Mouse (Mus musculus) left cerebral cortex, adult 11 months (tissue): Measurements from ENCODE around the gene Ace2.

ENCODE experiments used
- DNase-seq: peaks from one replicate; pipeline ENCODE4 v3.0.0; 2022; ENCODE audit warnings: low spot score

Gene Ace2

GRCm38 (mm10) chrX:164139032-164139431 is at the start of gene Ace2:
Gene Ace2 (plus strand): TSS chrX:164139332.
- no peak for DNase-seq

- no peak for DNase-seq
Measured at GRCm38 (mm10) chrX:164089916-164090315, 49.2 kb upstream of the Ace2 start.

DNA sequence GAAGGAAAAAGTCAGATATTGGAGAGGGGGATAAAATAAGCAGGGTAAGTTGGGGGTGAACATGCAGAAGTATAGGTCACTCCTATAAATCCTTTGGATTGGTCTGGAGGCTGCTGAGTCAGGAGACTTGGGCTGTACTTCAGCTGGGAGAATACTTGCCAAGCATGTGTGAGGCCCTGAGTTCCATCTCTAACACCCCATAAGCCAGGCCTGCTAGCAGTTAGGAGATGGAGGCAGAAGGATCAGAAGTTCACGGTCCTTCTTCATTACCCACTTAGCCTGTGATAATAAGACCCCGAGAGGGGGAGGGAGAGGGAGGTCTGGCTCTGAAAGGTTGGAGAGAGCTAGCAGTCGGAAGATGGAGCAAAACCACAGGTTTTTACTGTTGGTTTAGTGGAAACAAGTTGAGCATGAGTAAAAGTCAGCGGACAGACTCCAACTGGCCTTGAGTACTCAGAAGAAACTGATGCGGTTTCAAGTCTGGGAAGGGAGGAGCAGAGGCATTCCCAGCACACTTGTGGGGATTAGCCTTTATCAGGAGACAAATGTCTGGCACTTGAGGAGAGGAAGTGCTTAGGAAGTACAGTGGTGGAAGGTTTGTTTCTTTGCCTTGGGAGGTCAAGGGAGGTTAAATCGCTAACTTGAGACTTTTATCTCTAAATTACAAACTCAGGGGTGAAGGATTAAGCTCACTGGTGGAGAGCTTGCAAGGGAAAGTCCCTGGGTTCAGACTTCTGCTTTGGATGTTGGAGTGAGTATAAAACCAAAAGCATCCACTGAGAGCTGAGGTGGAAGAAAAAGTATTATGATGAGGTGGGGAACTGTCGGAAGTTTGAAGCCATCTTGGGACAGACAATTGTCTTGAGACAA is 46.6 kb upstream of the Ace2 start:
- DNase-seq = no peak

GRCm38 (mm10) chrX:164093435-164093834 is 45.7 kb upstream of the Ace2 start:
- DNase-seq = no peak

DNA sequence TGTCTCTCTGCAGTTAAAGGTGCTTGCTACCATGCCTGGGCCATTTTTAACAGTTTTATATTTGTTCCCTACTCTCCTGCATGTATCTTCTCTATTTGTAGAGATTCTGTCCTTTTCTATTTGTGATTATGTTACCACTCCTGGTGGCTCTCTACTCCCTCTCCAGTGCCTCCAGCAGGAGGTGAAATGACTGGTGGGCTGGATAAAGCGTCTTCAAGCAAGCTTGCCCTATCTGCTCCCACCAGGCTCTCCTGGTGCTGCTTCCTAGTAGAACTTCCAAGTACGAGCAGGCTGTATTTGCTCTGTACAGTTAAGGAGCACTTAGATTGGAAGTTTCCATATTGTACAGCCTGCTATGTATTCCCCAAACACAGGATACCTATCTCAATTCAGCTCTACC is 43.3 kb upstream of the Ace2 start:
- no peak for DNase-seq

DNA sequence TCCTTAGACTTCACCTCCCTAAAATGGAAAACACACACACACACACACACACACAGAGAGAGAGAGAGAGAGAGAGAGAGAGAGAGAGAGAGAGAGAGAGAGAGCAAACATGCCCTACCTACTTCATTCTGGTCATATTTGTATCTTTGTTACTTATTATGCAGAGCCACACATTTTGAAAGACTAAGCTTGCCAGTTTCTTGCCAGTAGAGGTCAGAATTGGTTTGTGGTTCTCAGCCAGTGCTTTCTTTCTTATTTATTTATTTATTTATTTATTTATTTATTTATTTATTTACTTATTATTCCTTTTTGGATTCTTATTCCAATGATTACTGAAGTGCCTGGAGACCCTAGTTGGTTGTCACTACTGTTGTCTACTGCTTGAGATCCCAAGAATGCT is 37.6 kb upstream of the Ace2 start:
- DNase-seq = no peak

DNA sequence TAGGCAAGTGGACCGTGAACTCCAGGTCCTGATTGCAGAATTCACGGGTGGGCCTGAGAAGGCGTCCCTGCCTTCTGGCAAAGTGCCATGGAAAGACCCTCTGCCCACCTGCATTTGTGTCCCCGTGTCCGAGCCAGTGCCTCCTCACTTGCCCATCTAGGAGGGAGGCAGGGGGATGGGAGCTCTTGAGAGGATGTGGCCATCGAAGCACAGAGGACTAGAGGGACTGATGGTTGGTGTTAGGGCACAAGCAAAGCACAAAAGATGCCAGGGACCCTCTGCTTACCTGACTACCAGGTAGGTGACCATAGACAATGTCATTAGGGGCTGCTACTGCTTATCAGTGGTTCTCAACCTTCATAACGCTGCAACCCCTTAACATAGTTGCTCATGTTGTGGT is 36.9 kb upstream of the Ace2 start:
- DNase-seq = no peak

DNA sequence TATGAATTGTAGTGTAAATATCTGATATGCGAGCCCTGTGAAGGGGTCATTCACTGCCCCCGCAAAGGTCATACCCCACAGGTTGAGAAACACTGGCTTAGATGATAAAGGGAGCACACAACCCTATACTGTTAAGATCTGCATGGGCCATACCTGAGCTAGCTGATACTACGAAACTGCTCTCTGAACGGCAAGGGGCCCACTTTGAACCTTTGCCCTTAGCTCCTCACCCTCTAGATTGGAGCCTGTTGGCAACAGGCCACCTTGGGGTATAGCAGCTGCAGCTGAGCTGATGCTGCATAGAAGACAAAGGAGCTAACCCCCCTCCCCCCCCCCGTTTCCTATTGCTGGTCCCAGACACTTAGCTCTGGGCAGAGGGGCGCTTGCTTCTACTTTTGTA is 36.5 kb upstream of the Ace2 start:
- DNase-seq = no peak

DNA sequence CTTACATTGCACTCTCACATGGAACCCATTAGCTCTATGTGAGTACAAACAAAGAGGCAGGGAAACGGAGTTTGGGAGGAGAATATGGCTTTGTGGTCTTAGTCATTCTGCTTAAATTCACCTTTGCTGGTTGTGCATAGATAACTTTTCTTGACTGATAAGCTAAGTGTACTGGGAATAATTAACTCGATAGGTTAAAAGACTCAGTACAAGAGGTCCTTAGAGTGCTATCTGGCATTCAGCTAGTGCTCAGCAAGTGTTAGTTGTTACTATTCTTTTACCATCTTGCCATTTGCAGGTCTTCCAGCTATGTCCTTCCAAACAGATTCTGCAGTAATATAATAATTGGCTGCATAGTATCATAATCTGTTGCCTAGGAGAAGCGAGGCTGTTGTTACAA is 28.0 kb upstream of the Ace2 start:
- DNase-seq = no peak

DNA sequence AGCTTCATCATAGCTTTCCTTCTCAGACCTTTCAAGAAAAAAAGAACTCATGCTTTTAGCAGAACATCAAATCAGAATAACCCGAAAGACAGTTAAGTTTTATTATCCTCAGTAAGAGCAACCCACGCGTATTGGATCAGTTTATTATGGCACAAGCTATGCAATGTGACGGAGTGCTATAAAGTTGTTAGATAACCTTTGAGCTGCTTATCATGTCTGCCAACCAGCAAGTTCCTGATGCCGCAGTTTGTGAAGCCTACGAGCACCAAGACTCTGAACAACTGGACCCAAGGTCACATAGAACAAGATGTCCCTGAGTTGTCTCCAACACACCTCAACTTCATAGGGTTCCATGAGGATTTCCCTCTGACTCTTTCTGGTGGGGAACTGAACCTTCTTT is 25.4 kb upstream of the Ace2 start:
- DNase-seq = no peak

- no peak for DNase-seq
Measured at GRCm38 (mm10) chrX:164123942-164124341, 15.2 kb upstream of the Ace2 start.

GRCm38 (mm10) chrX:164133531-164133930 is 5.6 kb upstream of the Ace2 start:
- no peak for DNase-seq

- no peak for DNase-seq
Measured at GRCm38 (mm10) chrX:164135304-164135818, 3.8 kb upstream of the Ace2 start.

GRCm38 (mm10) chrX:164145463-164146250 is 6.5 kb downstream of the Ace2 start:
- no peak for DNase-seq

DNA sequence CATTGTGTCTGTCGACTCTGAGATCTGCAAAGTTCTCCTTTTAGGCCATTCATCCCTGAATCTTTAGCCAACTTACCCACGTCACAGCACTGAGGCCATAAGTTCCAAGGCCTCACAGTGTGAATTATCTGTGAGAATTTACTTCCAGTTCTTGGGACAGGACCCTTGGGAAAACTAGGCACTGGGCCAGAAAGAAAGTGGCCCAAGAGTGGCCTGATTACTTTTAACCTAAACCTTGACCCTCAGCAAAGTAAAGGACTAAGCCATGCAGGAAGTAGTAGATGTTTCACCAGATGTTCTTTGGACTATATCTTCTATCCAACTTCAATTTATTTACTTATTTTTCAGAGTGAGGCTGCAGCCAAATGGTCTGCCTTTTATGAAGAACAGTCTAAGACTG is 13.6 kb downstream of the Ace2 start:
- no peak for DNase-seq

DNA sequence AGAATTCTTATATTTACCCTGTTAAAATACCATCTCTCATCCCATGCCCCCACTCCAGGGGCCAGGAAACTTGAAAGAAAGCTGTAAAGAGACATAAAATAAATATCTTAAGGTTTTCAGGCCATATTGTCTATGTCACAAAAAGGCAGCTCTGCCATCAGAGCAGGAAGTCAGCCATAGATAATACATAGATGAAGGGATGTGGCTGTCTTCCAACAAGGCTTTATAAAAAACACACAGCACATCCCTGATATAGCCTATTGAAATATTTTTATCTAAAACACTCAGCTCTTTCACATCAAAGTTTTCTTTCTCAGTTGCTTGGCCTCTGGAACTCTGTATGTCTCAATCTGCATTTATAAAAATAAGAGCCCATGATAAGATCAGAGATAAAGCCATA is 14.5 kb downstream of the Ace2 start:
- DNase-seq = no peak

- no peak for DNase-seq
Measured at GRCm38 (mm10) chrX:164154594-164154993, 15.5 kb downstream of the Ace2 start.

DNA sequence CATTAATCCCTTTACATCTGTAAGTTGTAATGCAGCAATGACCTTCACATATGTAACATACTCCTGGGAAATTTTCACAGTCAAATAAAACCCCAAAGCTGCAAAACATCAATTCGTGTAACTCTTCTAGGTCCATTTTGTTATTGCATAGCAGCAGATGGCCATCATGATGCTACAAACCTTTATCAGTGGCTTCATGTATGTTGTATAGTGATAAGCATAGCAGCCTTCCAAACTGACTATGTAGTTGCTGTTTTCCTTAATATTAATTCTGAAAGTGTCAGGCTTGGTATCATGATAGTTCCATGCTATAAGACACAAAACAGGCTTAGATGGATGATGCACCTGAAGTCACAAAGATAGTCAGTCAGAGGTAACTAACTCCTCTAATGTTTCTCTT is 25.5 kb downstream of the Ace2 start:
- DNase-seq = no peak

DNA sequence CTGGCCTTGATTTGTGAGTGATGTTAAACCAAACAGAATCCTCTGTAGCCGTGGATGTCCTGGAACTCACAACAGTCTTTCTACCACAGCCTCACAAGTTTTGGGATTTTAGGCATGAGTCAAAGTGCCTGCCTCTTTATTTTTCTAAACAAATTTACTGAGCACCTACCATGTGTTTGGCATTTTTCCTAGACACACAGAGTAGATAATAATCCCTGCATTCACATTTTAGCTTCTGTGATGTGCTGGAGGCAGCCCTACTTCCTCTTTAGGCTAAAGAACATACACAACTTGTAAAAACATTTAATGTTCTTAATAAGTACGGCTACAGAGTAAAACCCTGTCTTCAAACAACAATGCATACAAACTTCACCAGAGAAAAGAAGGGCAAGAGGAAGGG is 31.9 kb downstream of the Ace2 start:
- no peak for DNase-seq

- DNase-seq = no peak
Measured at GRCm38 (mm10) chrX:164173880-164174279, 34.7 kb downstream of the Ace2 start.

- no peak for DNase-seq
Measured at GRCm38 (mm10) chrX:164175311-164175710, 36.2 kb downstream of the Ace2 start.

- no peak for DNase-seq
Measured at GRCm38 (mm10) chrX:164175780-164176179, 36.6 kb downstream of the Ace2 start.

DNA sequence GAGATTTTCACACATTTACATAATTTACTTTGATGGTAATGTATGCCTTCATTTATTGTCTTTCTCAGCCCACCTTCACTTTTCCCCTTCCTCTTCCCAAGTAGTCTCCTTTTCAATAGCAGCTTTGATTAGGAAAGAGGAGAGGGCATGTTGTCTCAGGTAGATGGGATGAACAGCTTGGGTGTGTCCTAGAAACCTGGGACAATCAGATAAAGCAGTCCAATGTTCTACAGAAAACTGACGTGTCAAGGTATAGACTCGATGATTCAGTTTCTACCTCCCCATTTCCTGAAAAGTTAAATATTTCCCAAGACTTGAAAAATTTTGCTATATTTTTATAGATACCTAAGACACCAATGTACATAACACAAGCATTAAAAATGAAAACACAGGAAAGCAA is 39.7 kb downstream of the Ace2 start:
- no peak for DNase-seq
